9 mouse cellular contexts compared by ENCODE assay signal in genomic region chr7:127008239-127009019, GRCm38 (mm10). TPM values are rescaled to one million over a fixed set of nuclear protein-coding genes. Genes with fewer than 3 reads are reported as not detected.
DNase-seq lines count a peak whose midpoint lies in the region; ATAC-seq lines count a peak whose summit lies in the region.
"Had no signal": no experiment of that assay in that cellular context is flagged by ENCODE, and none has a peak within 500 bp of the region (broad histone marks: within the 10 kb centered on the region; RNA-seq: fewer than 3 reads in every experiment).

No protein-coding gene starts in this region.

- no peaks in the 10 kb centered on the region for H3K27me3 ChIP-seq in hindbrain, embryonic 14.5 days (ENCODE audit: control insufficient read depth, insufficient read depth, low read length)
- no peaks in the 10 kb centered on the region for H3K27me3 ChIP-seq in stomach, embryonic 14.5 days (ENCODE audit: control insufficient read depth, insufficient read depth, low read length)
- H3K27me3 ChIP-seq: Patski had no signal

- peaks cover 3% of the 10 kb centered on the region; the same call in 1 of the 2 replicates for H3K4me1 ChIP-seq in hindbrain, embryonic 14.5 days (replicated peaks; ENCODE audit: control insufficient read depth, insufficient read depth, low read length)
- H3K4me1 ChIP-seq in stomach, embryonic 14.5 days (ENCODE audit: control insufficient read depth, insufficient read depth, low read length), result peaks cover 15% of the 10 kb centered on the region

- DNase-seq in ovary, postnatal 14 days (ENCODE audit: low spot score), result peak; percentile 54
- no peak for DNase-seq in ovary, postnatal 10 days (ENCODE audit: low spot score)
- peak; percentile 97 for DNase-seq in cerebellum, adult 8-10 months
- DNase-seq in gastrocnemius, adult 18-20 months (ENCODE audit: low spot score), result peak; percentile 70
- no peak for DNase-seq in hindbrain, embryonic 14.5 days (ENCODE audit: low spot score)
- peak; percentile 87 for DNase-seq in layer of hippocampus, postnatal 36 days
- DNase-seq in lung, postnatal 36 days, result peak; percentile 78

- no peak overlapping the region for H3K9ac ChIP-seq in hindbrain, embryonic 14.5 days
- no peak overlapping the region for H3K9ac ChIP-seq in stomach, embryonic 14.5 days (replicated peaks; ENCODE audit: low read depth, low read length)

- peak overlapping the region; percentile 23 for H3K27ac ChIP-seq in hindbrain, embryonic 14.5 days
- H3K27ac ChIP-seq in stomach, embryonic 14.5 days (ENCODE audit: low read length), result peak overlapping the region; percentile 91

- H3K36me3 ChIP-seq in hindbrain, embryonic 14.5 days (replicated peaks; ENCODE audit: control insufficient read depth, insufficient read depth), result peaks cover 14% of the 10 kb centered on the region
- H3K36me3 ChIP-seq in stomach, embryonic 14.5 days (ENCODE audit: control insufficient read depth, insufficient read depth, low read length), result peaks cover 4% of the 10 kb centered on the region; the same call in 1 of the 2 replicates

- ATAC-seq in hindbrain, embryonic 14.5 days (ENCODE audit: low FRiP score), result peak; percentile 45; the same call in 1 of the 2 replicates
- ATAC-seq in stomach, embryonic 14.5 days (ENCODE audit: insufficient number of reproducible peaks, insufficient read depth, low FRiP score, low read depth), result peak; percentile 94
- ATAC-seq: Patski had no signal

- WGBS in hindbrain, embryonic 14.5 days, result 67% methylated on average over 9 of the region's 9 CpGs
- WGBS in stomach, embryonic 14.5 days, result 41% methylated on average over 9 of the region's 9 CpGs

- no peaks in the 10 kb centered on the region for H3K9me3 ChIP-seq in hindbrain, embryonic 14.5 days (ENCODE audit: control insufficient read depth, low read length)
- no peaks in the 10 kb centered on the region for H3K9me3 ChIP-seq in stomach, embryonic 14.5 days (ENCODE audit: control insufficient read depth, low read depth, low read length)

- H3K4me3 ChIP-seq in hindbrain, embryonic 14.5 days (replicated peaks; ENCODE audit: low read length), result no peak overlapping the region
- no peak overlapping the region for H3K4me3 ChIP-seq in stomach, embryonic 14.5 days (ENCODE audit: low read depth, low read length)

- H3K4me2 ChIP-seq in hindbrain, embryonic 14.5 days (replicated peaks), result no peak overlapping the region
- no peak overlapping the region for H3K4me2 ChIP-seq in stomach, embryonic 14.5 days (replicated peaks; ENCODE audit: low read depth, low read length)

RNA-seq across cellular contexts. Expression of gene Mvp, which starts 6.0 kb away (rescaled TPM):
- 10 to 100 TPM; 27.5 to 40.9 TPM for total RNA-seq in gastrocnemius, adult 18-20 months (2021)
- polyA plus RNA-seq in hindbrain, embryonic 14.5 days (2014; fragmentation: Nextera tagmentation; extraction: Ambion mirVana), result 3.4 and 4.0 TPM in 2 replicates
- 1 to 10 TPM; 7.2 to 8.4 TPM for total RNA-seq in layer of hippocampus, postnatal 36 days (2021)
- polyA plus RNA-seq in stomach, embryonic 14.5 days (2014; fragmentation: Nextera tagmentation; extraction: Ambion mirVana), result 11.4 and 12.4 TPM in 2 replicates

RNA-seq across cellular contexts. Expression of gene Pagr1b, which starts 7.9 kb away (rescaled TPM):
- total RNA-seq in gastrocnemius, adult 18-20 months (2021), result 1 to 10 TPM in 1 of 2 experiments, not detected in 1; 1.7 TPM
- polyA plus RNA-seq in hindbrain, embryonic 14.5 days (2014; fragmentation: Nextera tagmentation; extraction: Ambion mirVana), result 0.70 TPM in 1 of 2 replicates, not detected in the other
- total RNA-seq in layer of hippocampus, postnatal 36 days (2021), result under 1 TPM in 1 of 2 experiments, not detected in 1; 0.90 TPM
- polyA plus RNA-seq in stomach, embryonic 14.5 days (2014; fragmentation: Nextera tagmentation; extraction: Ambion mirVana), result not detected in 2 replicates

RNA-seq across cellular contexts. Expression of gene Pagr1a, which starts 8.7 kb away (rescaled TPM):
- total RNA-seq in gastrocnemius, adult 18-20 months (2021), result 10 to 100 TPM in 1 of 2 experiments, 1 to 10 TPM in 1; 7.9 to 10.3 TPM
- polyA plus RNA-seq in hindbrain, embryonic 14.5 days (2014; fragmentation: Nextera tagmentation; extraction: Ambion mirVana), result 31.5 and 38.6 TPM in 2 replicates
- total RNA-seq in layer of hippocampus, postnatal 36 days (2021), result 10 to 100 TPM; 10.4 to 16.2 TPM
- polyA plus RNA-seq in stomach, embryonic 14.5 days (2014; fragmentation: Nextera tagmentation; extraction: Ambion mirVana), result 13.9 and 55.8 TPM in 2 replicates

RNA-seq across cellular contexts. Expression of gene Gm42742, which starts 12.5 kb away (rescaled TPM):
- 10 to 100 TPM; 12.9 to 16.9 TPM for total RNA-seq in gastrocnemius, adult 18-20 months (2021)
- polyA plus RNA-seq in hindbrain, embryonic 14.5 days (2014; fragmentation: Nextera tagmentation; extraction: Ambion mirVana), result 51.9 and 52.3 TPM in 2 replicates
- total RNA-seq in layer of hippocampus, postnatal 36 days (2021), result 10 to 100 TPM; 68.6 to 82.2 TPM
- 32.8 and 68.9 TPM in 2 replicates for polyA plus RNA-seq in stomach, embryonic 14.5 days (2014; fragmentation: Nextera tagmentation; extraction: Ambion mirVana)

RNA-seq across cellular contexts. Expression of gene Prrt2, which starts 12.6 kb away (rescaled TPM):
- under 1 TPM in 1 of 2 experiments, not detected in 1; 0.84 TPM for total RNA-seq in gastrocnemius, adult 18-20 months (2021)
- polyA plus RNA-seq in hindbrain, embryonic 14.5 days (2014; fragmentation: Nextera tagmentation; extraction: Ambion mirVana), result 46.7 and 57.0 TPM in 2 replicates
- total RNA-seq in layer of hippocampus, postnatal 36 days (2021), result 100 to 1,000 TPM; 229 to 233 TPM
- polyA plus RNA-seq in stomach, embryonic 14.5 days (2014; fragmentation: Nextera tagmentation; extraction: Ambion mirVana), result 15.5 and 16.0 TPM in 2 replicates

Comparison
In these comparisons a context has a peak if more than half of its experiments do, and no peak if none do; other contexts are left out.
1. DNase-seq: peak in ovary, postnatal 14 days (single experiment), cerebellum, adult 8-10 months (single experiment), gastrocnemius, adult 18-20 months (single experiment), layer of hippocampus, postnatal 36 days (2 of 2) and lung, postnatal 36 days (single experiment); none in ovary, postnatal 10 days (single experiment) and hindbrain, embryonic 14.5 days (single experiment).